Mouse (Mus musculus) neural tube, embryonic 15.5 days (tissue): ENCODE data around the gene Duoxa2. TPM values are rescaled to one million over a fixed set of nuclear protein-coding genes. Genes with fewer than 3 reads are reported as not detected.

Experiments
- ATAC-seq: fragments of 200-750 bp; cut with Nextera tagmentation; 2 replicates; pipeline ENCODE4 v1.8.0; 2017; ENCODE audit warnings: mild to moderate bottlenecking, moderate TSS enrichment, moderate library complexity; ENCODE audit not compliant: low FRiP score
- H3K27ac ChIP-seq: fragments of 300-500 bp; sonication (generic); replicated peaks from 2 replicates; pipeline ENCODE4 v1.5.1; 2015; ENCODE audit warnings: mild to moderate bottlenecking, inconsistent platforms
- H3K27me3 ChIP-seq: fragments of 300-500 bp; sonication (generic); replicated peaks from 2 replicates; pipeline ENCODE4 v1.6.1; 2015; ENCODE audit warnings: inconsistent platforms
- H3K36me3 ChIP-seq: fragments of 300-500 bp; sonication (generic); 2 replicates; pipeline ENCODE4 v1.6.1; 2015; ENCODE audit warnings: inconsistent platforms
- H3K4me1 ChIP-seq: fragments of 300-500 bp; sonication (generic); 2 replicates; pipeline ENCODE4 v1.6.1; 2015; ENCODE audit warnings: inconsistent platforms
- H3K4me2 ChIP-seq: fragments of 300-500 bp; sonication (generic); 2 replicates; pipeline ENCODE4 v1.6.1; 2015; ENCODE audit warnings: inconsistent platforms, mild to moderate bottlenecking, moderate library complexity
- H3K4me3 ChIP-seq: fragments of 300-500 bp; sonication (generic); replicated peaks from 2 replicates; pipeline ENCODE4 v1.5.1; 2015; ENCODE audit warnings: mild to moderate bottlenecking, inconsistent platforms
- H3K9ac ChIP-seq: fragments of 300-500 bp; sonication (generic); replicated peaks from 2 replicates; pipeline ENCODE4 v1.6.1; 2015; ENCODE audit warnings: mild to moderate bottlenecking, inconsistent platforms
- H3K9me3 ChIP-seq: fragments of 300-500 bp; sonication (generic); replicated peaks from 2 replicates; pipeline ENCODE4 v1.6.1; 2016; ENCODE audit warnings: inconsistent platforms
- WGBS: fragments of 180-500 bp; shearing (Covaris S2); methylation state at CpG from one replicate; pipeline ENCODE4 v1.1.7; 2015; ENCODE audit warnings: mixed read lengths; 5-methylcytosine and 5-hydroxymethylcytosine counted together
- polyA plus RNA-seq: library from polyadenylated mRNA; unstranded; fragments of >200 nt; fragmentation: Nextera tagmentation; extraction: Ambion mirVana; gene quantifications from 2 replicates; pipeline ENCODE4 v1.2.1, GENCODE M21; 2015

Duoxa2 gene
- polyA plus RNA-seq = 0.52 and 0.56 TPM in 2 replicates

DNA sequence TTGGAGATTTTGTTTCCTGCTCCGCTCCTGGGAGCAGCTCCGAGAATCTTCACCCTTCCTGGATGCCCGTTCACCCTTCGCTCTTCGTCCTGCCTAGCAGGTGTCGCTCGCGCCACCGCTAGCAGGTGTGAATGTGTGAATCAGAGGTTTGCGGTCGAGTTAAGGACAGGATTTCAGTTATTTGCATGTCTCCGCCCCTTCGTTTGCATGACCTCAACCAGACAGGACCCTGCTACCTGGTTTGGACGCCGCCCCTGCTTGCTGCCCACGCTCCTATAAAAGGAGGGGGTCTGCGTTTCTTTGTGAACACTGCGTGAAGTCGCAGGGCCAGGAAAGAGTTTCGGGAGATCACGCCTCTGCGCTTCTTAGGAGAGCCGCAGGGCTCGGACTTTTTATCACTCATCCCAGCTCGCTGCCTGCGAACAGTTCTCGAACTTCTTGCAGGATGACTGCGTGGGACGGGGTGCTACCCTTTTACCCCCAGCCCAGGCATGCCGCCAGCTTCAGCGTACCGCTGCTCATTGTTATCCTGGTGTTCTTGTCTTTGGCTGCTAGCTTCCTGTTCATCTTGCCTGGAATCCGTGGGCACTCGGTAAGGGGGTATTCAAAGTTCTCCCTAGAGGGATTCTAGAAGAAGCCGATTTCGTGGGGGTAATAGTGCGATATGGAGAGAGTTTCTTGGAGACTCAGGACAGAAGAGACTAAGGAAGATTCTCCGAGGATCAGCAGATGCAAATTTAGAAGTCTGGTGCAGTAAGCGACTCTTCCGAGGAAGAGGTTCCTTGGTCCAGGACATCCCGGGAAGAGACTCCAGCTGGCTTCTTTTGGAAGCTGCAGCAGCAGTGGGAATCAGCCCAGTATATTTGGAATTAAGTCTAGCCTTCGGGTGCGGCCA is at the start of gene Duoxa2:
TSS of gene Duoxa2 (plus strand) at position 305 of the 895 bp plus-strand sequence.
- under 1% methylated on average over 43 of the region's 43 CpGs for WGBS
- Histone ChIP-seq H3K27ac (no peak within 1 kb of the TSS), H3K9me3 (no peaks in the 10 kb centered on the region), H3K4me2 (peak within 1 kb of the TSS; percentile 56), H3K4me3 (peak within 1 kb of the TSS; percentile 23), H3K9ac (0 out of 2 replicates have a peak within 1 kb of the TSS, but pooled peaks have one; percentile 11), H3K27me3 (peaks cover 94% of the 10 kb centered on the region), H3K36me3 (no peaks in the 10 kb centered on the region), H3K4me1 (peaks cover 48% of the 10 kb centered on the region)
- no peak for ATAC-seq

DNA sequence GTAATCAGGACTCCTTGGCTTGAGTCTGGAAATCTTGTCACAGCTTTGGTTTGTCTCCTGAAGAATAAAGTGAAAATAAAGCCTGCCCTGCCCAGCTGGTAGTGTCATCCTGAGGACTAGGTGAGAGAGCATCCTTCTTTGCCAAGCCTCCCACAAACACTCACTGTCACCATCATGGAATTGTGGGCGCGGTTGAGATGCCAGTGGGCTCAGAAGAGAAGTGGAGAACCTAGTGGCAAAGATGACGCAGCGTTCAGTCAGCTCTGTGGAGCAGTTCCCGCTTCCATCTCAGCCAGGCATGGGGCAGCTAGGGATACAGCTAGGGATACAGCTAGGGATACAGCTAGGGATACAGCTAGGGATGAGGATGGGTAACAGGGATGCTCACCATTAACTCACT is 42.7 kb upstream of the Duoxa2 start:
- no peaks in the 10 kb centered on the region for H3K4me1 ChIP-seq
- H3K4me3 ChIP-seq = no peak overlapping the region
- H3K27ac ChIP-seq = no peak overlapping the region
- ATAC-seq = no peak
- WGBS = 96% methylated on average over 5 of the region's 5 CpGs
- no peak overlapping the region for H3K9ac ChIP-seq
- no peaks in the 10 kb centered on the region for H3K9me3 ChIP-seq
- no peak overlapping the region for H3K4me2 ChIP-seq
- H3K36me3 ChIP-seq = no peaks in the 10 kb centered on the region; the same call in none of the 2 replicates
- H3K27me3 ChIP-seq = no peaks in the 10 kb centered on the region

DNA sequence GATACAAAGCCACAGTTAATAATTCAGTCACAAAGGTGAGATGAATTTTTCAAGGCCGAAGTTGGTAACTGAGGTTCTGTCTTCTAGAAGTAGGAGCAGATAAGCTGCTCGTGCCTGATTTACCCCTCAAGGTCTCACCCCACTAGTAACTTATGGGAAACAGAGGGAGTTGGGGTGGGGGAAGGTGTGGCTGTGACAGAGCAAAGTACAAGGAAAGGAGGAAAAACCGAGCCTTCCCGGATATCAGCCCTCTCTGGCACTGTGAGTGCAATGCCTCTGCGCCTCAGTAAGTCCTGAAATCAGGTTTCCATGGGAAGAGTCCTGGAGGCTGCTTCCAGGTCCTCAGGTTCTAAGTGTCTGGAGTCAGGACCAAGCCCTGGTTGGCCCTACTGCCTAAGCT is 38.0 kb upstream of the Duoxa2 start:
- peaks cover 4% of the 10 kb centered on the region for H3K36me3 ChIP-seq
- 88% methylated on average over 5 of the region's 5 CpGs for WGBS

DNA sequence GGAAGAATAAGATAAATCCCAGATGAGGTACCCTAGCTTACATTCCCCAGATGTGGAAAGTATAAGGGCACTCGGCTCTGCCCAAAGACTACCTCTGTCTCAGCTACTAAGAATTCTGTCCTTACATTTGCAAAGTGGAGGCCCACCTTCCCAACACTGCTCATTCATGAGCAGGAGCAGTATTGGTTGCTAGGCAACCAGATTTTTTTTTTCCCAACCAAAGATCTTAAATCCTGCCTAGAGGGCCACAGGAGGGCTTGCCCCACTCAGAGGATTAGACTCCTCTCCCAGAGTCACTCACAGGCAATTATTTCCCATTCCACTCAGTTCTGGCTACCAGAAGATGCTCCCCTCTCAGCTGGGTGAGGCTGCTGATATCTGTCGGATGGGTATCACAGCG is 34.0 kb upstream of the Duoxa2 start:
- Histone ChIP-seq H3K9ac (no peak overlapping the region), H3K27me3 (no peaks in the 10 kb centered on the region), H3K36me3 (peaks cover 4% of the 10 kb centered on the region), H3K9me3 (no peaks in the 10 kb centered on the region), H3K4me3 (no peak overlapping the region), H3K4me2 (no peak overlapping the region), H3K4me1 (peaks cover 7% of the 10 kb centered on the region; the same call in 1 of the 2 replicates), H3K27ac (no peak overlapping the region)
- WGBS = 62% methylated on average over 3 of the region's 3 CpGs
- peak; percentile 77 for ATAC-seq

More for the DNA sequence above, 38.0 kb upstream of the Duoxa2 start:
- Histone ChIP-seq H3K9me3 (no peaks in the 10 kb centered on the region), H3K4me3 (no peak overlapping the region), H3K27ac (no peak overlapping the region), H3K4me1 (peaks cover 7% of the 10 kb centered on the region; the same call in 1 of the 2 replicates), H3K9ac (no peak overlapping the region), H3K27me3 (no peaks in the 10 kb centered on the region), H3K4me2 (no peak overlapping the region)
- no peak for ATAC-seq

DNA sequence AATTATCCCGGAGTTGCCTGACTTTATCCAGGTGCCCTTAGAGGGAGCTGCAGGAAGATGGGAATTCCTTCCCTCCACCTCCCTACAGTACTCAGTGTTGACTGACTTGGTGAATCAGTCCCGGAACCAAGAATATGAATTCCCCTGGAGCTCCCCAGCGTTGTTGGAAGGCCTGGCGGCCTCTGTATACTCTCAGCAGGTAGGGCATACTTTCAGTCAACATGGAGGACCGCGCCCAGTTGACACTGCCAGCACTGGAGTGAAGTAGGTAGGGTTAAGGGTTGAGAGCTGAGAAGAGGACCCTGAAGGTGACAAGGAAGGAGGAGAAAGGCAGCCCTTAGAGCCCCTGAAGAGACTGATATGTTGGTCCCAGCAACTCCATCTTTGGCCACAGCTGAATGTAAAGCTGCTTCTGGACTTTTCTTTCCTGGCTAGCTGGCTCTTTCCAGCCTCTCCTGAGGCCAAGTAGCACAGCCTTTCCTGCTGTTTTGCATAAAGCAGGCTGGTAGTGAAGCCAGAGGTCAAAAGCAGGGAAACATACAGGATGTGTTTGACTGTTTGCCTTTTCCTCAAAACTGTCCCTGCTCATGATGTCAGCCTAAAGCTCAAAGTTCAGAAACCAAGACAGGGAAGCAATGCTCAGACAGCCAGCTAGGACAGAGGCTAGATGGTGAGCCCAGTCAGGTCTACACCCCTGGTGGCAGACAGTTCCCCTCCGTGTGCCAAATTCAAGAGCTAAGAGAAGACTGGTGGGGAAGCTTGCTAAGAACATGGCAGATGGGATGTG is 32.1 kb upstream of the Duoxa2 start:
- Histone ChIP-seq H3K36me3 (no peaks in the 10 kb centered on the region), H3K4me2 (no peak overlapping the region), H3K9me3 (no peaks in the 10 kb centered on the region), H3K27ac (no peak overlapping the region), H3K27me3 (no peaks in the 10 kb centered on the region), H3K4me3 (no peak overlapping the region), H3K4me1 (peaks cover 7% of the 10 kb centered on the region; the same call in 1 of the 2 replicates), H3K9ac (no peak overlapping the region)
- ATAC-seq = no peak
- WGBS = 95% methylated on average over 7 of the region's 7 CpGs

DNA sequence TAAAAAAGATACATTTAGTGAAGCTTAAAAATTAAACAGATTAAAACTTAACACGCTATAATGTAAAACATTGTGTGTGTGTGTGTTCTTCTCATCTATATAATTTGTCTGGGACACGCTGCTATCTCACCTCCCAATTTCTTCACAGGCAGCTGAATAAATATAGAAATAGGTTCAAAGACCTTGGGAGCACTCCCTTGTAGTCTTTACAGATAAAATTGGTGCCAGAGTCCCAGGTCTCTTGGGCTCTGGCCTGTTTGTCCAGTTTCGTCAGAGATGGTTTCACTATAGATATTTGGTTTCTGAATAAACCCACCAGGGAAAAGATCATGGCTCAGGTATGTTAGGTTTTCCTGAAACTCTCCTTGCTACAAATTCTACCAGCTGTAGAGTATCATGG is 19.9 kb upstream of the Duoxa2 start:
- no peak overlapping the region for H3K9ac ChIP-seq
- no peaks in the 10 kb centered on the region for H3K4me1 ChIP-seq
- H3K36me3 ChIP-seq = no peaks in the 10 kb centered on the region
- H3K4me2 ChIP-seq = no peak overlapping the region
- no peaks in the 10 kb centered on the region for H3K9me3 ChIP-seq
- no peak for ATAC-seq
- 87% methylated on average over 3 of the region's 3 CpGs for WGBS
- H3K27me3 ChIP-seq = no peaks in the 10 kb centered on the region
- no peak overlapping the region for H3K27ac ChIP-seq
- H3K4me3 ChIP-seq = no peak overlapping the region

DNA sequence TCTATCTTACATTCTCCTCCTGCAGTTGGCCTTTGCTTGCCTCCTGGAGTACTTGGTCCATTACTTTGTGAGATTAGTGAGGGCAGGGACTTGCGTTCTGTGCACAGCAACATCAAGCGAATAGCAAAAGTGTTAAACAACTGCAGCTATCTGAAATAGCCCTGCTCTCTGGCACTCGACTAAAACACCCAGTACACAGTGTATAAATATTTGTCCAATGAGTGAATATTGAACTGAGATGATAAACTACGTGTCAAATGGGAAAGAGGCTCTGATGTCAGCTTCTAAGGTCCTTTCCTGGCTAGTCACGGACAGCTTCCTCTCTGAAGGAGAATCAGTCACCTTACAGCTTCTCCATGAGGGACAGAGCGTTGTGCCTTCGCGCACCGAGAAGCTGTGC is 14.6 kb upstream of the Duoxa2 start:
- no peak overlapping the region for H3K27ac ChIP-seq
- no peaks in the 10 kb centered on the region for H3K4me1 ChIP-seq
- no peaks in the 10 kb centered on the region for H3K36me3 ChIP-seq
- ATAC-seq = no peak
- WGBS = 87% methylated on average over 9 of the region's 9 CpGs
- no peak overlapping the region for H3K9ac ChIP-seq
- H3K4me3 ChIP-seq = no peak overlapping the region
- H3K9me3 ChIP-seq = no peaks in the 10 kb centered on the region
- H3K27me3 ChIP-seq = no peaks in the 10 kb centered on the region
- no peak overlapping the region for H3K4me2 ChIP-seq

DNA sequence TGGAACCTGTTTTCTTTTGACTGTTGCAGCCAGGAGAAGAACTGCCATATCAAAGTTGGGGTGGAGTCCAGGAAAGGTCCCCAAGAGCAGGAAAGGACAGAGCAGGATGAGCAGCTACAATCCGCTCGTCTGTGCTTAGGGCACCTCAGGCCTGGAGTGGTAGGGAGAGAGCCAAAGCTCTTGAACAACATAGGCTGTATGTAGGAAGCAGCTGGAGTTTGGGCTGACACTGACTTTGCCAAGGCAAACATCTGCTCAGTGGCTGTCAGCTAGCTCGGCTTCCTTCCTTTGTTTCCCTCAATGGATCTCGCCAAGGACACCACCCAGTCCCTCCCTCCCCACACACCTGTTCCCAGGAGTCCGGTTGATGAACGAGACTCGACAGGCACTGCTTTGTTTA is 12.6 kb upstream of the Duoxa2 start:
- H3K36me3 ChIP-seq = no peaks in the 10 kb centered on the region
- H3K4me2 ChIP-seq = no peak overlapping the region
- 56% methylated on average over 7 of the region's 7 CpGs for WGBS
- no peak for ATAC-seq
- no peak overlapping the region for H3K27ac ChIP-seq
- no peak overlapping the region for H3K9ac ChIP-seq
- H3K4me1 ChIP-seq = no peaks in the 10 kb centered on the region
- no peak overlapping the region for H3K4me3 ChIP-seq
- H3K9me3 ChIP-seq = no peaks in the 10 kb centered on the region
- no peaks in the 10 kb centered on the region for H3K27me3 ChIP-seq

DNA sequence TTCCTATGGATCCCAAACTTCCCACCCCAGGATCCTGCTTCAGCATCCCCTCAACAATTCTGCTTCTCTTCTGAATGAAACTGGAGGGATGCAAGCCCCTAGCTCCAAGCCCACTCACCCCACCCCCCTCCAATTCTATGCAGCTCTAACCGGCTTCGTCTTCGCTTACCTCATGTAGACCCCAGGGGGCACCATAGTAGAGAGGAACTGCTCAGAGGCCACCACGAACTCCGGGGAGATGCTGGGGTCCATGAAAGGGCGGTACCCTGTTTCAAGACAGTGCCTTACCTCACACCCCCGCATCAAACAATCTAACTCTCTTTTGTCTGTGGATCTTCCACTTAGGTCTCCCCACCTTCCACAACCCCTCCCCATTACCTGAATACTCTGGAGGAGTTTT is 3.8 kb upstream of the Duoxa2 start:
- 5% methylated on average over 7 of the region's 7 CpGs for WGBS
- Histone ChIP-seq H3K4me3 (no peak overlapping the region), H3K9me3 (no peaks in the 10 kb centered on the region), H3K4me2 (no peak overlapping the region), H3K9ac (no peak overlapping the region), H3K4me1 (peaks cover 27% of the 10 kb centered on the region), H3K36me3 (no peaks in the 10 kb centered on the region), H3K27ac (no peak overlapping the region), H3K27me3 (peaks cover 66% of the 10 kb centered on the region)
- no peak for ATAC-seq

DNA sequence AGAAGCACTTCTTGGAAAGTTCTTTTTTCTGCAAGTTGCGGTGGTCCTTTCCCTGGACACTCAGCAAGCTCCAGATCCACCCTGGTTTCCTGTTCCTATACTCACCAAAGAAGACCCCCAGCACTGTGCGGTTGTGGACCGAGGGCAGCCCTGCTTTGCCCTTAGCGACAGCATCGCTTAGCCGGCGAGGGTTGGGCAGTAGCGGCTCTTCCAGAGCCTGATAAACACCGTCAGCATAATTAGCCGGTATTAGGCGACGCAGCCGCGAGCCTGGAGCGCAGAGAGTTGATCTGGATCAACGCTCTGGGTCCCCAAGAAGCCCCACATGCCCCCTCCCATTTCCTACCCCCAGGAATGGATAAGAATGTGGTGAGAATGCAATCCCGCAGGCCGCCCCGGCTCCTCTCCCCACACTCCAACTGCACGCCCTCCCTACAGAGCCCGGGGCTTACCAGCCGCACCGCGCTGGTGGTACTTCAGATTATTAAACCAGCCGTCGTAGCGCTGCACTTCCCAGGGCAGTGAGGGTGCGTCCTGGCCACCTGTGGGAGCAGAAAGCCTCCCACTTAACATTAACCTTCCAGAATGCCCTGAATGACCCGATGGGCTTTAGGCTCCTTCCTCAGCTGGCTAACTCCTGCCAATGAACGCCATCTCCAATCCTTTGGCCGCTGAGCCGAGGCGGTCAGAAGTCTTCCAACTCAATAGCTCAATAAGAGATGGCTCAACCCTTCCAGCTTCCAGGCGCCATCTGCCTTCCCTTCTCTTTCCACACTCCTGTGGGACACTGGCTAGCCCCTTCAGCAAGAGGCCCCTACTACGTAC is 1.2 kb upstream of the Duoxa2 start:
- peak overlapping the region; percentile 23 for H3K4me3 ChIP-seq
- H3K36me3 ChIP-seq = no peaks in the 10 kb centered on the region
- H3K27me3 ChIP-seq = peaks cover 90% of the 10 kb centered on the region
- no peaks in the 10 kb centered on the region for H3K9me3 ChIP-seq
- no peak overlapping the region for H3K9ac ChIP-seq
- peak overlapping the region; percentile 49 for H3K4me2 ChIP-seq
- H3K27ac ChIP-seq = no peak overlapping the region
- no peak for ATAC-seq
- under 1% methylated on average over 35 of the region's 35 CpGs for WGBS
- peaks cover 45% of the 10 kb centered on the region for H3K4me1 ChIP-seq

DNA sequence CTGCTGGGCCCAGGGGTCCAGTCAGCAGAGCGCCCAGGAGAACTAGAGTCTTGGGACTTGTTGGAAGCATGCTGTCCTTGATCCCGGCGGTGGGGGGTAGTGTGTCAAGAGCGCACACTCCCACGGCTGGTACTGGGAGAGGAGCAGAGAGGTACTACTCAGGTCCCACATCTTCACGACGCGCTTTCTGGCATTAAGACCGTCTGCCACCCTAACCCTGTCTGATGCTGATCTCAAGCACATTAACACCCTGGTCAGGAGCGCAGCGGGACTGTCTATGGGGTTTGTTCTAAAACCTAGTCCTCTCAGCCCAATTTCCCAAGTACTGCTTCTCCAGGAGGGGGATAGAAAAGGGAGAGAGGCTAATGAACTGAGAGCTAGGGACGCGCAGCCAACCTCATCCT is 602 bp upstream of the Duoxa2 start, which contains the start of gene Duox2:
TSS of gene Duox2 (minus strand) at position 354 of the 404 bp plus-strand sequence.
- Histone ChIP-seq H3K4me2 (peak within 1 kb of the TSS; percentile 56), H3K4me3 (peak within 1 kb of the TSS; percentile 23), H3K4me1 (peaks cover 48% of the 10 kb centered on the region), H3K27ac (no peak within 1 kb of the TSS), H3K9me3 (no peaks in the 10 kb centered on the region), H3K36me3 (no peaks in the 10 kb centered on the region), H3K9ac (0 out of 2 replicates have a peak within 1 kb of the TSS, but pooled peaks have one; percentile 11), H3K27me3 (peaks cover 94% of the 10 kb centered on the region)
- no peak for ATAC-seq
- 4% methylated on average over 13 of the region's 13 CpGs for WGBS
